Mouse (Mus musculus) limb, embryonic 11.5 days (tissue): Measurements from ENCODE around the gene 2510009E07Rik. TPM values are rescaled to one million over a fixed set of nuclear protein-coding genes. Genes with fewer than 3 reads are reported as not detected.
A peak's percentile ranks its signal among the peaks of the same experiment; 100 is the strongest.

Source experiments
- ATAC-seq: fragments of 200-750 bp; cut with Nextera tagmentation; 2 replicates; pipeline ENCODE4 v1.8.0; 2017; ENCODE audit warnings: low read depth; ENCODE audit not compliant: insufficient number of reproducible peaks, low FRiP score, low TSS enrichment
- DNase-seq: peaks from one replicate; pipeline ENCODE4 v3.0.0-alpha.2; 2015; ENCODE audit warnings: low spot score
- H3K27ac ChIP-seq: fragments of 300-500 bp; sonication (generic); replicated peaks from 2 replicates; pipeline ENCODE4 v1.5.1; 2014; ENCODE audit warnings: low read depth, mild to moderate bottlenecking, low read length
- H3K27me3 ChIP-seq: fragments of 300-500 bp; sonication (generic); 2 replicates; pipeline ENCODE4 v1.6.1; 2014; ENCODE audit warnings: mild to moderate bottlenecking, low read length, mixed read lengths; ENCODE audit not compliant: control insufficient read depth, insufficient read depth
- H3K36me3 ChIP-seq: fragments of 300-500 bp; sonication (generic); 2 replicates; pipeline ENCODE4 v1.6.1; 2014; ENCODE audit warnings: mild to moderate bottlenecking, low read length, moderate library complexity, mixed read lengths; ENCODE audit not compliant: control insufficient read depth, insufficient read depth
- H3K4me1 ChIP-seq: fragments of 300-500 bp; sonication (generic); 2 replicates; pipeline ENCODE4 v1.6.1; 2014; ENCODE audit warnings: low read length, mixed read lengths; ENCODE audit not compliant: control insufficient read depth, insufficient read depth
- H3K4me2 ChIP-seq: fragments of 300-500 bp; sonication (generic); 2 replicates; pipeline ENCODE4 v1.6.1; 2014; ENCODE audit warnings: low read depth, mild to moderate bottlenecking, moderate library complexity; ENCODE audit not compliant: severe bottlenecking
- H3K4me3 ChIP-seq: fragments of 300-500 bp; sonication (generic); 2 replicates; pipeline ENCODE4 v1.5.1; 2014; ENCODE audit warnings: low read depth, low read length
- H3K9ac ChIP-seq: fragments of 300-500 bp; sonication (generic); 2 replicates; pipeline ENCODE4 v1.6.1; 2014; ENCODE audit warnings: mild to moderate bottlenecking, low read length
- H3K9me3 ChIP-seq: fragments of 300-500 bp; sonication (generic); 2 replicates; pipeline ENCODE4 v1.6.1; 2016; ENCODE audit warnings: low read length; ENCODE audit not compliant: control insufficient read depth
- WGBS: fragments of 180-500 bp; shearing (Covaris S2); extraction: QIAGEN DNeasy Blood & Tissue Kit; methylation state at CpG from one replicate; pipeline ENCODE4 v1.1.7; 2014; 5-methylcytosine and 5-hydroxymethylcytosine counted together
- polyA plus RNA-seq: library from polyadenylated mRNA; unstranded; fragments of >200 nt; fragmentation: Nextera tagmentation; extraction: Ambion mirVana; gene quantifications from 2 replicates; pipeline ENCODE4 v1.2.1, GENCODE M21; 2014

Gene 2510009E07Rik
- polyA plus RNA-seq: 8.2 and 9.7 TPM in 2 replicates

DNA sequence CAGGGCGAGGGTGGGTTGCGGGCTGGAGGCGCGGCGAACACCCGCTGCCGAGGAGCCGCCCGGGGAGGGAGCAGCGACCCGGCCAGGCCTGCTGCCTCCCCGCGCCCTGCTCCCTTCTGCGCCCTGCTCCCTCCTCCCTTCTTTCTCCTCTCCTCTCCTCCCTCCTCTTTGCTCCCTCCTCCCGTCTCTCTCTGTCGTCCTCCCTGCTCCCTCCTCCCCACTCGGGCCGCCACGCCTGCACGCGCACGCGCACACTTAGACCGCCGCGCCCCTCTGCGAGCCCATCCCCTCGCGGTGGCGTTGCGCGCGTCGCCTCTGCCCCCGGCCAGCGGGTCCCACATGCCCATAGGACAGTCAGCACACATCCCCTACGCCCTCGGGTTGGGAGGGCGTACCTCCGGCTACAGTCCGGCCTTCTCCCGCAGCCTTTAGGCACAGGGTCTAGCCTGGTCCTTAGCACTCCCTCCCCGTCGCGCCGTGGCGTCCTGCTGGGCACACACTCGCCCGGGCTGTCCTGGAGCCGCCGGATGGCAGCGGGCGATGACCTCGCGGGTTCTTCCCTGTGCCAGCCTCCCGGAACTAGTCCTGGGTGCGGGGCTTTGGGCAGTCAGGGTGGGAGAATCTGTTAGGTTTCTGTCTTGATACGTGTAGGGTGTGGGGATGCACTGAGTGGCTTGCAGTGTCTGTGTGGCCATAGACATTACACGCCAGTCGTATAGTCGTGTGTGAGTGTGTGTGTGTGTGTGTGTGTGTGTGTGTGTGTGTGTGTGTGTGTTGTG, at the start of gene 2510009E07Rik:
Gene 2510009E07Rik (minus strand): TSS at position 203 of the 779 bp plus-strand sequence.
- Histone ChIP-seq H3K9ac (peak within 1 kb of the TSS; percentile 83), H3K27me3 (no peaks in the 10 kb centered on the region), H3K4me2 (peak within 1 kb of the TSS; percentile 97), H3K27ac (no peak within 1 kb of the TSS), H3K36me3 (no peaks in the 10 kb centered on the region), H3K4me1 (no peaks in the 10 kb centered on the region), H3K9me3 (no peaks in the 10 kb centered on the region), H3K4me3 (peak within 1 kb of the TSS; percentile 76)
- DNase-seq (peak; percentile 87), ATAC-seq (peak; percentile 88)
- WGBS: 2% methylated on average over 61 of the region's 61 CpGs

- Histone ChIP-seq H3K4me3 (no peak overlapping the region), H3K36me3 (no peaks in the 10 kb centered on the region), H3K27me3 (no peaks in the 10 kb centered on the region), H3K9me3 (no peaks in the 10 kb centered on the region), H3K4me1 (no peaks in the 10 kb centered on the region), H3K4me2 (no peak overlapping the region), H3K9ac (no peak overlapping the region), H3K27ac (no peak overlapping the region)
- ATAC-seq: no peak
- DNase-seq: no peak
- 92% methylated on average over 6 of the region's 6 CpGs for WGBS
Measured at GRCm38 (mm10) chr16:21743401-21743800, 48.9 kb upstream of the 2510009E07Rik start.

- WGBS: 94% methylated on average over 5 of the region's 5 CpGs
Measured at GRCm38 (mm10) chr16:21742898-21743297, 48.4 kb upstream of the 2510009E07Rik start.

DNA sequence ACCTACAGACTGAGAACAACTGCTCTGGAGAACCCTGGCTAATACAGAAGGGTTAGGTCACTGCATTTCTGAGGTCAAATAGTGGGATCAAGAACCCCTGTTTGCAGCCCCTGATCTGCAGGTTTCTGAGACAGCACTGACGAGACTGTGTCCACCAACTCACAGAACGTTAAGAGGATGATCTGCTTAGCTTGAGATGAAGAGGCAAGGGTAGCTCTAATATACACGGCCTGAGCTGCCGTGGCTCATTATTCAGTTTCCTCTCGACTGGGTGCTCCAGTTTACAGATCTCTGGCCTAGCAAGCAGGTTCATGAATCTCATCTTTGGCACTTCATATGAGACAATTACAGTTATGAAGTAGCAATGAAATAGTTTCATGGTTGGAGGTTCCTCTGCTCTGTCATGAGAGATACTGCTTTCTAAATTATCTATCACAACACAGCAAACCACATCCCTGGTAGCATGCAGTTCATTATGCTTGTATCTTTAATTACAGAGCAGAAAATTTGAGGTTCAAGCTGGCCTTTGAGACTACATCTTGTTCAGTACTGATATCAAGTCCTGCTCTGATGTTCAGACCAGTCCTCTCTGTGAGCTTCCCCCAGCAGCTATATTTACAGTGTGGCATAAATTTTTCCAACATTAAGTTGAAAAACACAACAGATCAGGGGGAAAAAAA, 47.9 kb upstream of the 2510009E07Rik start:
- no peak for ATAC-seq
- Histone ChIP-seq H3K4me1 (no peaks in the 10 kb centered on the region), H3K36me3 (no peaks in the 10 kb centered on the region), H3K4me3 (no peak overlapping the region), H3K9ac (no peak overlapping the region), H3K27ac (no peak overlapping the region), H3K27me3 (no peaks in the 10 kb centered on the region), H3K4me2 (no peak overlapping the region), H3K9me3 (no peaks in the 10 kb centered on the region)
- 83% methylated on average over 5 of the region's 5 CpGs for WGBS
- no peak for DNase-seq

More at GRCm38 (mm10) chr16:21742898-21743297, 48.4 kb upstream of the 2510009E07Rik start:
- Histone ChIP-seq H3K9me3 (no peaks in the 10 kb centered on the region), H3K4me2 (no peak overlapping the region), H3K9ac (no peak overlapping the region), H3K36me3 (no peaks in the 10 kb centered on the region), H3K4me1 (no peaks in the 10 kb centered on the region), H3K4me3 (no peak overlapping the region), H3K27ac (no peak overlapping the region), H3K27me3 (no peaks in the 10 kb centered on the region)
- ATAC-seq: no peak
- no peak for DNase-seq

DNA sequence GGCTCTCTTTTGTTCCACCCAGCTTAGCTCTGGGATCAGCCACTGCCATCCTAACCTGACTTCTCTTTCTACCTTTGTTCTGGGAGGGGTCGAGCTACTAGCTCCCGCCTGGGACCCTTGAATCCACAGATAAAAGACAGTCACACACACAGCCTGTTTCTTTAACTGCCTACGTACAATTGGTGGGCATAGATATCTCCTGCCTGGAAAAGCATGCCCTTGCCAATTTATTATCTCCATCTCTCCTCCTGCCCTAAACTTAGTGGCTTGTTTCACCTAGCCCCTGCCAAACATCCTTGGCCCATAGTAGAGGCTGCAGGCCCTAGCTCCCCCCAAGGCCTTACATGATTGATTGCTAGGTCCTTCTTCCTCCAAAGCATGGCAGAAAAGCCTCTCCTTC, 47.1 kb upstream of the 2510009E07Rik start:
- H3K4me1 ChIP-seq: no peaks in the 10 kb centered on the region
- no peaks in the 10 kb centered on the region for H3K9me3 ChIP-seq
- no peak overlapping the region for H3K4me2 ChIP-seq
- WGBS: 90% methylated on average over 3 of the region's 3 CpGs
- no peak overlapping the region for H3K27ac ChIP-seq
- ATAC-seq (no peak), DNase-seq (no peak)
- H3K36me3 ChIP-seq: no peaks in the 10 kb centered on the region
- no peak overlapping the region for H3K9ac ChIP-seq
- no peak overlapping the region for H3K4me3 ChIP-seq
- no peaks in the 10 kb centered on the region for H3K27me3 ChIP-seq

- no peaks in the 10 kb centered on the region for H3K4me1 ChIP-seq
- 78% methylated on average over 1 of the region's 1 CpGs for WGBS
- DNase-seq (no peak), ATAC-seq (no peak)
- H3K36me3 ChIP-seq: no peaks in the 10 kb centered on the region
- no peak overlapping the region for H3K4me2 ChIP-seq
- no peak overlapping the region for H3K27ac ChIP-seq
- no peaks in the 10 kb centered on the region for H3K9me3 ChIP-seq
- no peak overlapping the region for H3K9ac ChIP-seq
- no peaks in the 10 kb centered on the region for H3K27me3 ChIP-seq
- H3K4me3 ChIP-seq: no peak overlapping the region
Measured at GRCm38 (mm10) chr16:21735638-21736037, 41.2 kb upstream of the 2510009E07Rik start.

DNA sequence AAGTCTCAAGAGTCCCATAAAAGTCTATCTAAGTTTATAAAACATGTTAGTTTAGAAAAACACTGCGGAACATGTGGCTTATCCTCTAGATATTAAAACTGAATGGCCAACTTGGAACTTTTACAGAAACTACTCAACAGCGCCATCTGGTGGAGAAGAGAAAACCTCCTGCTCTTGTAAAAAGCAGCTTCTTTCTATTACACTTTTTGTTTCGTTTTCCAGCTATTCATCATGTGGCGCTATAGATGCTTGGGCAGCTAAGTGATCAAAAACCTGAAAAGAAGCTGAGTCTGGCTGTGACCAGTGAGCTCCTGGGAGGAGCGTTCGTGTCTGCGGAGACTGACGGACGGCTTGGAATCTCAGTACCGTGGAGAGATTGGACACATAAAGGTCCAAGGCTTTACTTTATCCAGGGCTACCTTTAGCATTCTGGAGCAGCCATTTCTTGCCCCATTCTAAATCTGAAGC, 33.5 kb upstream of the 2510009E07Rik start:
- no peaks in the 10 kb centered on the region for H3K9me3 ChIP-seq
- DNase-seq (peak; percentile 78), ATAC-seq (no peak)
- no peak overlapping the region for H3K4me3 ChIP-seq
- WGBS: 51% methylated on average over 10 of the region's 10 CpGs
- no peaks in the 10 kb centered on the region for H3K4me1 ChIP-seq
- no peaks in the 10 kb centered on the region for H3K36me3 ChIP-seq
- H3K27ac ChIP-seq: no peak overlapping the region
- H3K9ac ChIP-seq: no peak overlapping the region
- H3K4me2 ChIP-seq: no peak overlapping the region
- H3K27me3 ChIP-seq: no peaks in the 10 kb centered on the region

GRCm38 (mm10) chr16:21727421-21727820, 33.0 kb upstream of the 2510009E07Rik start:
- Histone ChIP-seq H3K4me1 (no peaks in the 10 kb centered on the region), H3K9me3 (no peaks in the 10 kb centered on the region), H3K36me3 (no peaks in the 10 kb centered on the region), H3K9ac (no peak overlapping the region), H3K4me3 (no peak overlapping the region), H3K4me2 (no peak overlapping the region), H3K27ac (no peak overlapping the region), H3K27me3 (no peaks in the 10 kb centered on the region)
- no peak for DNase-seq
- 87% methylated on average over 3 of the region's 3 CpGs for WGBS
- ATAC-seq: no peak
